ENCODE assay signal across 8 mouse cellular contexts in the genomic region with DNA sequence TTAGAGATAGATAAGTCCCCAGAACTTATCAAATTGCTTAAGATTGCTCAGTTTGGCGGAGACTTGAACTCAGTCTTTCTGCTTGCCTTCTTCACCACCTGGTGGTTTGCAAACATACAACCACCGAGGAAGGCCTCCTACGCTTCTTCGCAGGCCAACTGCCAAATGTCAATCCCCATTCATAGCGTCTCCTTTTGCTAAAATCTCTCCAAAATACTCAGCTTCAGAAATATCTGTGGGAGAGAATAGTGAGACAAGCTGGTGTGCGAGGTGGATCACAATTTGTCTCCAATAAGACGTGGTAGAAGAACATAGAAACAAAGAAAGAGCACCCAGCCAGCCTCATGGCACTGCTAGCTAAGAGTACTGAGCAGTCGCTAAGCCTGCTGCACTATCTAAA. TPM values are rescaled to one million over a fixed set of nuclear protein-coding genes. Genes with fewer than 3 reads are reported as not detected.
DNase-seq lines count a peak whose midpoint lies in the region; ATAC-seq and TF ChIP-seq lines count a peak whose summit lies in the region.

No protein-coding gene starts in this region.

- no peak overlapping the region for H3K9ac ChIP-seq in heart, adult 2 months (ENCODE audit: low read depth, low read length)
- no peak overlapping the region; the same call in 1 of the 2 replicates for H3K9ac ChIP-seq in limb, embryonic 13.5 days

- no peak for TF ChIP-seq CTCF in heart, adult 2 months (IDR thresholded peaks at IDR 0.05)

- 61% methylated on average over 8 of the region's 8 CpGs for WGBS in heart, adult 2 months
- 52% methylated on average over 8 of the region's 8 CpGs for WGBS in limb, embryonic 13.5 days

- H3K4me3 ChIP-seq in heart, adult 2 months: peak overlapping the region; percentile 62
- peak overlapping the region; percentile 65 for H3K4me3 ChIP-seq in limb, embryonic 13.5 days

- intact Hi-C loops in heart, adult 2 months (cut with DNase I): loop anchor here (2.0 kb wide), 1 partner anchor 13 kb away; no protein-coding TSS in a partner anchor
- intact Hi-C loops in heart, postnatal 25 days (cut with DNase I): no loop called here

- H3K4me2 ChIP-seq in limb, embryonic 13.5 days (replicated peaks): peak overlapping the region; percentile 94

- no peak for TF ChIP-seq POLR2A in heart, adult 2 months (IDR thresholded peaks at IDR 0.05; ENCODE audit: insufficient read depth, low read depth, low read length)

- H3K36me3 ChIP-seq in heart, adult 2 months (ENCODE audit: control insufficient read depth, insufficient read depth, low read length): no peaks in the 10 kb centered on the region
- H3K36me3 ChIP-seq in limb, embryonic 13.5 days: no peaks in the 10 kb centered on the region

- TF ChIP-seq EP300 in heart, adult 2 months (IDR thresholded peaks at IDR 0.05; ENCODE audit: insufficient read depth, low read depth, low read length): no peak

- ATAC-seq in limb, embryonic 13.5 days (ENCODE audit: low FRiP score, low read depth): no peak

- peak overlapping the region; percentile 74 for H3K27ac ChIP-seq in heart, adult 2 months
- H3K27ac ChIP-seq in limb, embryonic 13.5 days: no peak overlapping the region

- DNase-seq in heart, adult 2 months: no peak
- DNase-seq in heart, postnatal 25 days (ENCODE audit: low spot score): no peak
- peak; percentile 12 to 44 for DNase-seq in urinary bladder, postnatal 4 days (ENCODE audit: low spot score in 2 of 2)
- DNase-seq in urinary bladder, adult 18-20 months (ENCODE audit: low spot score in 2 of 2): no peak
- DNase-seq in telencephalon, adult 2 months (ENCODE audit: low read depth, low spot score): peak; percentile 74
- no peak for DNase-seq in adrenal gland, adult 2 months
- no peak for DNase-seq in cerebellum, postnatal 14 days

- H3K9me3 ChIP-seq in limb, embryonic 13.5 days: no peaks in the 10 kb centered on the region

- no peaks in the 10 kb centered on the region for H3K27me3 ChIP-seq in heart, adult 2 months (ENCODE audit: control insufficient read depth, insufficient read depth, low read length)
- H3K27me3 ChIP-seq in limb, embryonic 13.5 days: peaks cover 55% of the 10 kb centered on the region

- H3K4me1 ChIP-seq in heart, adult 2 months (ENCODE audit: control insufficient read depth, insufficient read depth, low read length): no peaks in the 10 kb centered on the region
- peaks cover 9% of the 10 kb centered on the region for H3K4me1 ChIP-seq in limb, embryonic 13.5 days

- no peaks in the 10 kb centered on the region for H3K79me2 ChIP-seq in heart, adult 2 months (replicated peaks; ENCODE audit: control insufficient read depth, insufficient read depth, low read length)

RNA-seq across cellular contexts. Expression of a gene that starts 0.5 kb away (rescaled TPM):
- 1 to 10 TPM; 2.2 TPM for total RNA-seq in heart, adult 2 months (2021)
- polyA plus RNA-seq in heart, adult 2 months (2012; rRNA removed): 2.0 and 2.2 TPM in 2 replicates
- 1 to 10 TPM; 3.1 to 3.6 TPM for total RNA-seq in heart, postnatal 25 days (2021)
- 0.90 and 1.3 TPM in 2 replicates for polyA plus RNA-seq in limb, embryonic 13.5 days (2015; fragmentation: Nextera tagmentation; extraction: Ambion mirVana)
- 1 to 10 TPM; 2.2 to 5.0 TPM for total RNA-seq in adrenal gland, adult 2 months (2021)
- 6.1 and 8.8 TPM in 2 replicates for polyA plus RNA-seq in adrenal gland, adult 2 months (2012; rRNA removed)

RNA-seq across cellular contexts. Expression of a gene that starts 15.0 kb away (rescaled TPM):
- total RNA-seq in heart, adult 2 months (2021): 10 to 100 TPM; 18.4 to 18.8 TPM
- polyA plus RNA-seq in heart, adult 2 months (2012; rRNA removed): 4.6 and 13.2 TPM in 2 replicates
- 10 to 100 TPM; 18.3 to 18.4 TPM for total RNA-seq in heart, postnatal 25 days (2021)
- polyA plus RNA-seq in limb, embryonic 13.5 days (2015; fragmentation: Nextera tagmentation; extraction: Ambion mirVana): 46.6 and 52.3 TPM in 2 replicates
- 10 to 100 TPM; 25.9 to 33.6 TPM for total RNA-seq in adrenal gland, adult 2 months (2021)
- polyA plus RNA-seq in adrenal gland, adult 2 months (2012; rRNA removed): 2.3 and 2.4 TPM in 2 replicates

RNA-seq across cellular contexts. Expression of a gene that starts 36.3 kb away (rescaled TPM):
- 10 to 100 TPM; 17.8 to 18.9 TPM for total RNA-seq in heart, adult 2 months (2021)
- 34.2 and 36.3 TPM in 2 replicates for polyA plus RNA-seq in heart, adult 2 months (2012; rRNA removed)
- total RNA-seq in heart, postnatal 25 days (2021): 10 to 100 TPM; 22.7 to 23.0 TPM
- polyA plus RNA-seq in limb, embryonic 13.5 days (2015; fragmentation: Nextera tagmentation; extraction: Ambion mirVana): 49.9 and 51.7 TPM in 2 replicates
- total RNA-seq in adrenal gland, adult 2 months (2021): 10 to 100 TPM; 58.3 to 86.4 TPM
- 94.4 and 102 TPM in 2 replicates for polyA plus RNA-seq in adrenal gland, adult 2 months (2012; rRNA removed)

Comparison
In these comparisons a context has a peak if more than half of its experiments do, and no peak if none do; other contexts are left out.
1. DNase-seq: peak in urinary bladder, postnatal 4 days (2 of 2) and telencephalon, adult 2 months (single experiment); none in heart, adult 2 months (0 of 2), heart, postnatal 25 days (single experiment), urinary bladder, adult 18-20 months (0 of 2), adrenal gland, adult 2 months (single experiment) and cerebellum, postnatal 14 days (0 of 2).